In genomic region chr8:126723259-126724122, GRCm38 (mm10) we compare ENCODE assay signal across 16 mouse cellular contexts.
"Had no signal": no experiment of that assay in that cellular context is flagged by ENCODE, and none has a peak within 500 bp of the region (broad histone marks: within the 10 kb centered on the region; RNA-seq: fewer than 3 reads in every experiment).

No protein-coding gene starts in this region.

- H3K27me3 ChIP-seq: limb, embryonic 13.5 days; liver, embryonic 12.5 days; lung, embryonic 15.5 days; midbrain, embryonic 13.5 days; neural tube, embryonic 12.5 days had no signal

- H3K9ac ChIP-seq: limb, embryonic 13.5 days; liver, embryonic 12.5 days; lung, embryonic 15.5 days; midbrain, embryonic 13.5 days; neural tube, embryonic 12.5 days had no signal

- H3K9me3 ChIP-seq: limb, embryonic 13.5 days; liver, embryonic 12.5 days; lung, embryonic 15.5 days; midbrain, embryonic 13.5 days had no signal

- H3K4me2 ChIP-seq: limb, embryonic 13.5 days; liver, embryonic 12.5 days; lung, embryonic 15.5 days; midbrain, embryonic 13.5 days; neural tube, embryonic 12.5 days had no signal

- H3K4me3 ChIP-seq: layer of hippocampus, adult 2 months; limb, embryonic 13.5 days; liver, embryonic 12.5 days; lung, embryonic 15.5 days; midbrain, embryonic 13.5 days; myocyte; neural tube, embryonic 12.5 days had no signal

- DNase-seq: kidney, adult 11 months; kidney, adult 9 months; kidney, postnatal 10 days; kidney, postnatal 4 days; left cerebral cortex, postnatal 4 days; lung, postnatal 14 days; spleen, adult 18-20 months; thymus, postnatal 36 days had no signal

- H3K36me3 ChIP-seq: limb, embryonic 13.5 days; liver, embryonic 12.5 days; lung, embryonic 15.5 days; midbrain, embryonic 13.5 days; neural tube, embryonic 12.5 days had no signal

- ATAC-seq: liver, embryonic 12.5 days; midbrain, embryonic 13.5 days had no signal

- H3K27ac ChIP-seq: layer of hippocampus, adult 2 months; limb, embryonic 13.5 days; liver, embryonic 12.5 days; lung, embryonic 15.5 days; macrophage; midbrain, embryonic 13.5 days; neural tube, embryonic 12.5 days had no signal
